Mouse (Mus musculus) erythroid progenitor cell, adult 5-6 weeks (primary cell): ENCODE data around the gene Myo1d. TPM values are rescaled to one million over a fixed set of nuclear protein-coding genes. Genes with fewer than 3 reads are reported as not detected.

Experiments used
- ATAC-seq: replicated peaks from 2 replicates; pipeline ENCODE4 v1.8.0; 2016; ENCODE audit warnings: moderate number of reproducible peaks, mild to moderate bottlenecking, moderate TSS enrichment, inconsistent platforms; ENCODE audit not compliant: poor library complexity, low FRiP score, severe bottlenecking
- total RNA-seq, 2 experiments: library from RNA; stranded (forward) in 1 of 2; stranded (reverse) in 1 of 2; fragments of 150-400 nt in 1 of 2; fragments of 186-747, 209-891 nt in 1 of 2; gene quantifications; 2 replicates each; pipeline versions ENCODE4 v1.2.3 to v1.2.4; 2015 to 2017; ENCODE audit warnings: low replicate concordance in 2 of 2

The Myo1d gene
- total RNA-seq, 2 experiments from 2014 or later: 21.6 to 40.7 TPM

DNA sequence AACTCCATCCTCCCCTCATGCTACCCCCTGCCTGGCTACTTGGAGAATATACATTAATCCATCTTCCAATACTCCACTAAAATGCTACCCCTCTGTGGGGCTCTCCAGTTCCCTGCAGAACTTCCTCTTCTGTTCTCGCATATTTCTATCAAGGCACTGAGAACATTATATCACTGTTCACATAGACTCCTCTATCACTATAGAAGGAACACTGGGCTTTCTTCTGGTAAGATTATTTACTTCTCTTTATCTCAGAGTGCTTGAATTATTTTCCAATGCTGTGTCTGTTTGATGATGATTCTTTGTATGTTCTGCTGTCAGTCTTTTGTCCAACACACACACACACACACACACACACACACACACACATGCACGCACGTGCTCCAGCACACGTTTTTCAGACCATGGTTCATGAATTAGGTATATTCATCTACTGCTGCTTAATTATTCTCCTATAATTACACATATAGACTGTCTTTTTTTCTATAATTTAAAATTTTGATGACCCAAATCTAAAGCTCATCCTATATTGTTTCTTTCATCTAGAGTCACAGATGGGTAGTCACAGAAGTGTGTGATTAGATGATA lies 35.9 kb downstream of the Myo1d start:
- ATAC-seq: no peak

DNA sequence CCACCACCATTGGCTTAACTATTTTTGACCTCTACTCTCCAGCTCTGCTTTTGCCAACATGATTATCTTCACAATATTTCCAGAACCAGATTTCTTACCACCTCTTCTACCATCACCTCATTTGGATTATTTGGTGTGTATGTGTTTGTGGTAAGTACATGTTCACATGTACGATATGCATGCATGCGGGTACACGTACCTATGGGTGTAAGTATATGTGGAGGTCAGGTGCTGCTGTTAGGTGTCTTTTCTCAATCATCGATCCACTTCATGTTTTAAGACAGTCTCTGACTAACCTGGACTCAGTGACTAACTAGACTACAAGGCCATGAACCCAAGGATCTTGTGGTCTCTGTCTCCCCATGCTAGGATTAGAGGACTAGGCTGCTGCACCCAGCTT lies 37.4 kb downstream of the Myo1d start:
- no peak for ATAC-seq

DNA sequence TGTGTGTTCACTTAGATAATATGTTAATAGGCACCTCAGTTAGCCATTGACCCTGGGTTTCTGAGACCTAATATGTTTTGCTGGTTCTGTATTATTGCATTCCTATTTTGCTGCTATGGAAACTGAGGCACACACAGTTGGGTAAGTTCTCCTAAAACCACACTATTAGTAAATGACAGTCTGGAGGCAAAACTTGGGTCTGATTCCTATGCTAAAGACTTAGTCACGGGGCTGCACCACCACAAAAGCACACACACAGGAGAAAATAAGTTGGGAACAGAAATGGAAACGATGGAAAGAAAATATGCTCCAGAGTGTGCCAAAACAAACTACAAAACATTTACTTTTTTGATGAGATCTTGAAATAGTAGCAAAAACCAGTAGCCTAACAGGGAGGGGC lies 45.1 kb downstream of the Myo1d start:
- ATAC-seq: no peak

DNA sequence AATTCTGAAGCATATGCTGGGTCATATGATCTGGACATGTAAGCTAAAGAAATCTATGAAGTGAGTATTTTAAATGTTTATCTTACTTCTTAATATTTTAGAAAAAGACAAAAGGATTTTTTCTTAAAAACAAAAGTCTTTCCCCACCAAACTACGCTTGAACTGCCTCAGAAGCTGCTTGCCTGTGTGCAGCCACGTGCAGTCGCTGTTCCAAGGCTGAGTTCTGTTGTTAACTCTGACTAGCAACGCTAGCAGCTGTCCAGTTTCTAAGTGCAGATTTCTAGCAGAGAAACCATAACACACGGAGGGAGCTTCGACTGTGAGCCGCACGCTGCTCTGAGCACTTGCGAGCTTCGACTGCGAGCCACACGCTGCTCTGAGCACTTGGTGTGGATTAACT lies 55.1 kb downstream of the Myo1d start:
- ATAC-seq: no peak

DNA sequence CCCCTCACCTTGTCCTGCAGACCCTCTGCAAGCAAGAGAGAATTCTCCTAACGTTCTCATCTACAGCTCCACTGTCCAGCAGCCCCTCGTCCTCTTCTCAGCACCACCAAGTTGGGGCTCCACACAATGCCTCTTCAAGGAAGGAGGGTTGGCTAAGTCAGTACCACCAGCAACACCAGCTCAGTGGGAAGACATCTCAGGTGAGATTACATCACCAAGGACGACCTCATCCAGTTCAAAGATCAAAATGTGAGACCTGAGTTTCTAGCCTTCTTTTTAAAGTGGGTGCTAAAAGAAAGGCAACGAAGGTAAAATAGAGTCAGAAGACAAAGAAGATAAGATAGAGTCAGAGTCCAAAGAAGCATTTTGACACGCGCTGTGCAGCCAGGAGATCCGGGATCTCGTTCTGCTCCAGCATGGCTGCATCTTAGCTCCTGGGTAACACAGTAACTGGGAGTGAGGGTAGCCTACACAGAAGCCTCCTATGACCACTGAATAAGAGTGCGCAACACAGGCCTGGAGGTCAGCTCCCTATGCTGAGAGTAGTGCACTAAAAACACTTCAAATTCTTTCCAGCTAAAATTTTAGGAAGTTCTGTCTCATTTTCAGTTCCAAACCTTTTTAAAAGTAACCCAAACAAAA lies 56.3 kb downstream of the Myo1d start:
- no peak for ATAC-seq

DNA sequence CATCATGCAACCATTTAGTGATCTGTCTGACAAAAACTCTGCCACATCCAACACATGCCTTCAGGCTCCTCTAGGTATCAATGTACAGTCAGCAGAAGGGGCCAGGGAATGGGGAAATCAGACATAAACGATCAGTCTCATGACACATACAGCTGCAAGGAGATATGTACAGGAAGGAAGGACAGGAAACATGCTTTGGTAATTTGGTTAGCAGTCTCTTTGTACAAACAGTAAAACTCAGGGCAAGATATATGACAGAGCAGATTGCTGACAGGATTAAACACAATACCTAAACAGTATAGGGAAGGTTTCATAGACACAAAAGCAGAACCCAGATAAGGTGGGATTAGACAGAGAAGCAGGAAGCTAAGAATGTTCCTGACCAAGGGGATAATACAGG lies 60.8 kb downstream of the Myo1d start:
- ATAC-seq: no peak

DNA sequence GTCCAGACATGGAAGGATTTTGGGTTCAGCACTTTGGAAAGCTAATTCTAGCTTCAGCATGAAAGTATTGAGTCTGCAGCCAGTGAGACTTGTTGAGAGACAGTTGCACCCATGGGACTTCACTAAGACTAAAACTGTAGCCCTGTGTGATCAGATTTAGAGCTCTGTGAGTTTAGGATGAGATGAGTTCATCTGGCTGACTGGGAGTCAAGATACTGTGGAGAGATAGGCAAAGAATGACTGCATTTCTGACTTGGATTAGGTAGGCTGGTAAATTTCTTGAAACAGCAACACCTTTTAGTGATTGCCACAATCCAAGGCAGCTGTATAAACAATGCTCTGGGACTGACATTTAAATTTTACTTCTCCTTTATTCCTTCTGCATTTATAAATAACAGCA lies 61.8 kb downstream of the Myo1d start:
- ATAC-seq: no peak

DNA sequence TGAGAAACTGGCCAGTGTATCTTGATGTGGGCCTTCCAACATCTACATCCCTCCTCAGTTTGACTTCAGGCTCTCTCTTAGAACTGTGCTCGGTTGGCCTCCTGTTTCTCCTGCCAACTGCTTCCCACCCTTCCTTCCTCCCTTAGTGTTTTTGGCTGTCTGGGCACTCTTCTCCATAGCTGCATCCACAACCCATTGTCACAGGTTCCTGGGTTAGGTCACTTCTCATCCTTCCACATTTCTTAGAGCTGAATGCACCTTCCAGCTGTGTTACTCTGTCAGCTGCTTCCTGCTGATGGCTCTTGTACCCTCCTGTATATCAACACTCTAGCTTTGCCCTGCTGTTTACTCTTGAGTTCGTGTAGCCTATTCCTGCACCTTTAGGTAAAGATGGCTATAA lies 64.7 kb downstream of the Myo1d start:
- ATAC-seq: no peak

DNA sequence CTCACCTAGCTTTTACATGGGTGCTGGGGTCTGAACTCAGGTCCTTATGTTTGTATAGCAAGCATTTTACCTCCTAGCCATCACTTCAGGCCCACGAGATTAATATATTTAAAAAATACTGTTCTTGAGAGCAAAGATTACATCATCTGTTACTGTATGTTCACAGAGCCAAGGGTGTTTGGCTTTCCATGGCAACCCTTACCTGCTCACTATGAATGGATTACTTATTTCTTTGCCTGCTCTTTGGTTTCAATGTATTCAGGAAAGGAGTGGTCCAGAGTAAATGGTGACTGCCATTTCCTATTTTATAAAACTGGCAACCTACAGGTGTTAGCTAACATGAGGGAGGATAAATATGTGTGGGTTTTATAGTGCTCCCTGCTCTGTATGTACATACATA lies 66.1 kb downstream of the Myo1d start:
- no peak for ATAC-seq

DNA sequence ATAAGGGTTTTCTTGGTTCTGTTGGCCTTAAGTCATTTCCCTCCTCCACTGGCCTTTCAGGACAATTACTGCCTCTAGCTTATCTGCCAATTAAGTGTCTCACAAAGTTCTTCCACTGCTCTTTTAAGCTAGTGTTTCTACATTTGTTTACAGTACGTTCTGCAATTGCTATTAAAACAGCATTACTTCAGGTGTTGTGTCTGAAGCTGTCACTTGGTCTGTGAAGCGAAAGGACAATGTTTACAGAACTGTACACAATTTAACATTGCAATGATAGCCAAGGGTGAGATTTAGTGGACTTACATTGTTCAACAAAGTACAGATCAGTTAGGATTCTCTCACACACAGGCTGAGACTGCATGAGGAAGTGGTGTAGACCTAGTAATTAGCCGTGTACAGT lies 67.6 kb downstream of the Myo1d start:
- no peak for ATAC-seq

DNA sequence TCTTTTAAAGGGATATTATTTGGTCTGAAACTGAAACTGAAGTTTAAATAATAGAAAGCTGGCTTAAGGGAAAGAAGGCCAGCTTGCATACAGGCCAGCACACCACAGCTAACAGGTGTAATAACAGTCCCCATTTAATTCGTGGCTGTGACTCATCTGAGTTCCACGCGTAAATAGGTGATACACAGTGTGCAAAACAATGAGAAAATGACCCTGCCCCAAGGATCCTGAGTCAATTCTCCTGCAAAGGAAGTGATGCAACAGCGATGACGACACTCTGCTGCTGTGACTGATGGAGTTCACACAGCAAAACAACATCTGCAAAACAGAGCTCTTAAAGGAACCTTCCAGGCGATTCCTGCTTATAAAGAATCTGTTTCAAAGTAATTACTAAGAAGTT lies 68.5 kb downstream of the Myo1d start:
- ATAC-seq: no peak

DNA sequence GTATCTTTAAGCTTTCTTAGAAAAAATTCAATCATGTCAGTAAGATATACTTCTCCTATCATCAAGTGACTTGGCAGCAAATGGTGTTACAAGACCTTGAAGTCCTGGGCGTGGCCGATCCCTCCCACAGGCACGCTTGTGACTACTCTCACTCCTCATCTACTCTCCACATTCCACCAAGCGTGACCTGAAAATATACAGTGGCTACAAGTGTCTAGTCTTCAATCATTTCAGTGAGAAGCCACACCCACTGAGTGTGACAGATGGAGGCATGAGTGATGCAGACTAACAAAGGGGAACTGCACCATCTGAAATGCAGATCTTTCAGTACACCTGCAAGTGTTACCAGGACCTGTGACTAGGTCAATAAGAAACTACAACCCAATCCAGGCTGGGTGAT lies 79.2 kb downstream of the Myo1d start:
- ATAC-seq: 0 out of 2 replicates have a peak, but pooled peaks have one; percentile 23

DNA sequence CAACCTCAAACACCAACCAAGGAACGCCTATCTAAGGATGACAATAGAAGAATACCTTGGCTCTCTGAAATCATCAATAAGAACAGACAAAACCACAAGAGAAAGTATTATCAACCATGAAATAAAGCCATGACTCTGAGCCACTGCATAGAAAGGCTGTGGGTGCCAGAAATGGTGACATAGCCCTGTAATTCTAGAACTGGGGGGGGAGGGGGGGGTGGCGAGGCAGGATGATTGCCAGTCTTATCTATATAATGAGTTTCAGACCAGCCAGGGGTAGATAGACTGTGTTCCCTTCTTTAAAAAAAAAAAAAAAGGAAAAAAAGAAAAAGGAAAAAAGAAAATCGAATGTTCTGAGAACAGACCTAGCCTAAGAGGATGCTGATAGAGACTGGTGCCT lies 81.1 kb downstream of the Myo1d start:
- no peak for ATAC-seq

DNA sequence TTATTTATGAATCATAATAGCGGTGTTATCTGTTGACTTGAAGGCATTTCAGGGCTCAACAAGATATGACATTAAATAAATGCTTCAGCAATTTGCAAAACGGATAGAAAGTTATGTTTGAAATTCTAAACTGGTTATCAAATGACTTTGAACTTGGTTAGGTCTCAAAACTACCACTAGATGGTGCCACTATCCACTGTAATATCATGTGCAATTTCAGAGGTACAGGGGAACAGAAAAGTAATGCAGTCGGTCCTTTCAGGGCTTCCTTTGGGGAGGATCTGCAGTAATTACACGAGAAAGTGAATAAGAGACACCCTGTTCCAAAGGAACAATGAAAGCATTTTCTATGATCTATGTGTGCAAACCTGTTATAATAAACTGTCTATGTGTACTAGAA lies 83.5 kb downstream of the Myo1d start:
- peak; percentile 69; the same call in 1 of the 2 replicates for ATAC-seq

DNA sequence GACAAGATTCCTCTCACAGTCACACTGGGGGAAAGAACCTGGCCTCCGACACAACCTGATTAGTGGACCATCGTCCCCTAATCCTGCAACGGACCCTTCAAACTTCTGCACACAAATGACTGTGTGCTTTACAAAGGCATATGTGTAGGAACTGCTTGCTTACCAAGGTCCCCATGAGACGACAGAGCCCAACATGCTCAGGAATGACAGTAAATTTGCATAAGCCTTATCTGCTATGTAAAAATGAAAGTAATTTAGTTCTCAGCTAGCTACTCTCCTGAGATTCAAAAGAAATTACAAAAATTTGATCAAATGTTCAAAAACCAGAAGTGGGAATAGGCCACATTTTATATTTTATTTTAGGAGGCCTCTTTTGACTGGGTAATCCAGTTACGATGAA lies 95.2 kb downstream of the Myo1d start:
- ATAC-seq: no peak

DNA sequence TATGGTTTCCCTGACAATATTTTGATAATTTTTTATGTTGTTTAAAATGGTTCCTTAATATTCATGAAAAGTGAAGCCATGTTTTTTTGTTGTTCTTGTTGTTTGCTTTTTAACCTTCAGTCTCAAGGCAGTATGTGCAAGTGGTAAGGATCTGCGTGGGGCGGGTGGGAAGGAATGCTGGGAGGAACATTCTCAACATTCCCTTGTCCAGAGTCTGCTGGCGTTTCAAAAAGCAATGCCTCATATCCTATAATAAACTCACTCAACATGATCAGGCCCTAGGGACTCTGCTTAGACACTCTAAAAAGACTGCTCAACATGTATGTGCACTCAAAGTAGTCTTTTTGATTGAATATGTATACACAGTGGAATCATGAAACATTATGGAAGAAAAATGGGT lies 97.1 kb downstream of the Myo1d start:
- ATAC-seq: no peak

DNA sequence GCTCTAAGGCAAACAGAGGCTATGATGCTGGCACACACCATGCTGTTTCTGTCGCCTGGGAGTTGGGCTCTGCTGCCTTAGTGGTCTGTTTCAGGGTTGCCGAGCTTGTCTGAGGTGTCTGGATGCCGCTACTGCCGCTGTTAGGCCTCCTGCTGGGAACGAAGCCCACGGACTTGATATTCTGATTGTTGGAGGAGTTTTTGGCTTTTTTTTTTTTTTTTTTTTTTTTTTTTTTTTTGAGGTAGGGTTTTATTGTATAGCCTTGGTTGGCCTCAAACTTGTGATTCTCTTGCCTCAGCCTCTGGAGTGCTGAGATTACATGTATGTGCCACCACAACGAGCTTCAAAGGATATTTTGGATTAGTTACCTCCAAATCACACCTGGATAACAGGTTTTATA lies 106.8 kb downstream of the Myo1d start:
- ATAC-seq: no peak

DNA sequence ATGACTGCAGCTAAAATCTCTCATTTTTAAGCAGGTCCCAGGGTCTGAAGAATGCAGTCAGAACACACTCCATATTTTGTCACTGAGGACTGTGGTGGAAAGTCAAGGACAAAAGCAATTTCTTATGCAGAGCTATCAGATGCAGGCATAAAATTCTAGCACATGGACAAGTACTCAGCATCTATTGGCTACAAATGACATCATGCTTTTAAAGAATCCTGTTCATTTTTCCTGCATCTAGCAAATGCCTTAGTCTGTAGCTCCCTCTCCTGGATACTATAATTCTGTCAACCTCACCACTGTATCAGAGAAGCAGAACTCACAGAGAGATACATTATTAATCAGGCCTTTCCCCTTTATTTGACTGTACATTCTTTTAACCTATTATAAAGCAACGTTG lies 109.4 kb downstream of the Myo1d start:
- ATAC-seq: no peak

DNA sequence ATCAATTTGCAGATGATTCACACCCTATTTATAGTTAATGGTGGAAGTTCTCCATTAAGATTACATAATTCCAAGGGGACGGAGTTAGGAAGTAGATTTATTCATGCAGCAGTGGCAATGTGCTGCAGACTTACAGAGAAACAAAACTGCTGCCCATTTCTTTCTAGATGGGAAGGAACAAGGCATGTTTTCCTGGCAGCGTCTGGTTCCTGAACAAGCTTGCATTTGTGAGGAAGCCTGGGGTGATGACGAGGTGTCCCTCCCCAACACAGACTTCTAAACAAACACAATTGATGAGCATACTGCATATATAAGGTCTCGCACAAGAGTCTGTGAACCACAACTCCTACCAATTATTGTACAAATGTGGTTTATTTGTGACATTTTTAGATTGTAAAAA lies 109.9 kb downstream of the Myo1d start:
- no peak for ATAC-seq

DNA sequence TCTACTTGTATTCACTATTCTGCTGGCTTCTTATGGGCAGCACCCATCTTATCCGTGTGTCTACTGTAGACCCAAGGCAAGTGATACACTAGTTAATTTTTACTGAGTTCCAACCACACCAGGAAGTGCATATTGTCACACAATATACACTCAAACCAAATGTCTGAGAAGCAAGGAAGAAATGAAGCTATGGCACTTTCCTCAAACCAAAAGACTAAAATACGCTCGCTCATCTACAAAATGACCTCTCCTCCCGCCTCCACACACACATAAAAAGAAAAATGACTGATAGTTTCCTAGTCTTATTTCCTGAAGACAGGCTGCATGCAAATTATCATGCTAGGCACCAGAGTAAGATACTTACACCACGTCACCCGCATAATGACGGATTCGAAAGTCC lies 113.6 kb downstream of the Myo1d start:
- no peak for ATAC-seq

DNA sequence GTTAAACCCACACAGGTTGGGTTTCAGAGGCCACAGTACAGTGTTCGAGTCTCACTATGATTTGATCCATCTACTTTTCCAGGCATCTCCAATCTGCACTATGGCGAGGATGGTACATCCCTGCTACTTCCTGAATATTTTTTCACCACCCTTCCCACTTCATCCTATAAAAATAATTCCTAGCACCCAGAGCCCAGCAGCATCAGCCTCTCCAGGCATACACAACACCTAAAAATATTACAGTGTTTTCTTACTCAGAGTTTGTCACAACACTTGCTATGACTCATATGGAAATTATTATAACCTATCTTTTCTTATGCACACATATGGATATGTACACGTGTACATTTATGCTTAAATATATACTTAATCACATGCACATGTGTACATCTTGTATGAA lies 115.6 kb downstream of the Myo1d start:
- ATAC-seq: no peak

DNA sequence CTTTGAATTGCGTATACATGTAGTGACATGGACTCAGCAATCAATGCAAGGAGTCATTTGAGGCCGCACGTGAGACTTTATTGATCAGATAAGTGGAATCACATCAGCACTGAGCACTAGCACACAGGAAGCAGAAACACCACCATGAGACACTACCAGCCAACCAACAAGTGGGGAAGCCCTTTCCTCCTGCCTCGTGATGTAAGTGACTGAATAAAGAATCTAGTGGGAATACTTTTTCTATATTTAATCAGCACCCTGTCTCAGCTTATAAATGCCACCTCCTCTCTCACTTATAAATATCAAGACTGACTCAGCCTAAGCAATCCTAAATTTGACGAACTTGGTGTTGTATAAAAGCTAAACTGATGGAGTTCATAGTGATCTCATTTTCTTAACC lies 134.7 kb downstream of the Myo1d start:
- ATAC-seq: no peak
